Mouse (Mus musculus) stomach, embryonic 14.5 days (tissue): ENCODE data around the gene Colca2. TPM values are rescaled to one million over a fixed set of nuclear protein-coding genes. Genes with fewer than 3 reads are reported as not detected.

Experiments used
- ATAC-seq: fragments of 200-750 bp; cut with Nextera tagmentation; 2 replicates; pipeline ENCODE4 v1.8.0; 2017; ENCODE audit warnings: low read depth, moderate TSS enrichment; ENCODE audit not compliant: insufficient number of reproducible peaks, insufficient read depth, low FRiP score
- H3K27ac ChIP-seq: fragments of 300-500 bp; sonication (generic); 2 replicates; pipeline ENCODE4 v1.5.1; 2014; ENCODE audit warnings: mild to moderate bottlenecking, low read length, moderate library complexity, mixed read lengths
- H3K27me3 ChIP-seq: fragments of 300-500 bp; sonication (generic); 2 replicates; pipeline ENCODE4 v1.6.1; 2014; ENCODE audit warnings: low read length, control low read depth, mixed read lengths; ENCODE audit not compliant: control insufficient read depth, insufficient read depth
- H3K36me3 ChIP-seq: fragments of 300-500 bp; sonication (generic); 2 replicates; pipeline ENCODE4 v1.6.1; 2014; ENCODE audit warnings: mild to moderate bottlenecking, control low read depth, low read length, moderate library complexity, mixed read lengths; ENCODE audit not compliant: control insufficient read depth, insufficient read depth
- H3K4me1 ChIP-seq: fragments of 300-500 bp; sonication (generic); 2 replicates; pipeline ENCODE4 v1.6.1; 2014; ENCODE audit warnings: low read length, control low read depth, mixed read lengths; ENCODE audit not compliant: control insufficient read depth, insufficient read depth
- H3K4me2 ChIP-seq: fragments of 300-500 bp; sonication (generic); replicated peaks from 2 replicates; pipeline ENCODE4 v1.6.1; 2014; ENCODE audit warnings: low read depth, low read length, control low read depth
- H3K4me3 ChIP-seq: fragments of 300-500 bp; sonication (generic); 2 replicates; pipeline ENCODE4 v1.5.1; 2014; ENCODE audit warnings: low read depth, low read length, control low read depth
- H3K9ac ChIP-seq: fragments of 300-500 bp; sonication (generic); replicated peaks from 2 replicates; pipeline ENCODE4 v1.6.1; 2014; ENCODE audit warnings: low read depth, mild to moderate bottlenecking, control low read depth, low read length, moderate library complexity, mixed read lengths
- H3K9me3 ChIP-seq: fragments of 300-500 bp; sonication (generic); 2 replicates; pipeline ENCODE4 v1.6.1; 2016; ENCODE audit warnings: low read depth, low read length, control low read depth; ENCODE audit not compliant: control insufficient read depth
- WGBS: fragments of 180-500 bp; shearing (Covaris S2); extraction: QIAGEN DNeasy Blood & Tissue Kit; methylation state at CpG from one replicate; pipeline ENCODE4 v1.1.7; 2014; 5-methylcytosine and 5-hydroxymethylcytosine counted together
- polyA plus RNA-seq: library from polyadenylated mRNA; unstranded; fragments of >200 nt; fragmentation: Nextera tagmentation; extraction: Ambion mirVana; gene quantifications from 2 replicates; pipeline ENCODE4 v1.2.1, GENCODE M21; 2014

The Colca2 gene
- polyA plus RNA-seq, 1 experiment from 2014 or later = 7.3 TPM

- no peak overlapping the region for H3K9ac ChIP-seq
- no peaks in the 10 kb centered on the region for H3K27me3 ChIP-seq
- no peaks in the 10 kb centered on the region for H3K36me3 ChIP-seq
- H3K27ac ChIP-seq = no peak overlapping the region
- H3K9me3 ChIP-seq = no peaks in the 10 kb centered on the region
- no peak overlapping the region for H3K4me3 ChIP-seq
- no peaks in the 10 kb centered on the region for H3K4me1 ChIP-seq
- no peak overlapping the region for H3K4me2 ChIP-seq
- no peak for ATAC-seq
- WGBS = 60% methylated on average over 4 of the region's 4 CpGs
Measured at GRCm38 (mm10) chr9:51290980-51291379, 12.6 kb upstream of the Colca2 start.

- Histone ChIP-seq H3K4me2 (no peak overlapping the region), H3K4me1 (no peaks in the 10 kb centered on the region), H3K9ac (no peak overlapping the region), H3K9me3 (no peaks in the 10 kb centered on the region), H3K4me3 (no peak overlapping the region), H3K27me3 (no peaks in the 10 kb centered on the region), H3K27ac (no peak overlapping the region), H3K36me3 (no peaks in the 10 kb centered on the region)
- ATAC-seq = 0 out of 2 replicates have a peak, but pooled peaks have one; percentile 49
- WGBS = 46% methylated on average over 2 of the region's 2 CpGs
Measured at GRCm38 (mm10) chr9:51286079-51286478, 7.7 kb upstream of the Colca2 start.

- H3K27me3 ChIP-seq = no peaks in the 10 kb centered on the region
- no peaks in the 10 kb centered on the region for H3K9me3 ChIP-seq
- H3K4me2 ChIP-seq = peak overlapping the region; percentile 91
- H3K4me3 ChIP-seq = peak overlapping the region; percentile 58
- WGBS = 15% methylated on average over 13 of the region's 13 CpGs
- ATAC-seq = no peak
- H3K4me1 ChIP-seq = peaks cover 14% of the 10 kb centered on the region; the same call in 1 of the 2 replicates
- peak overlapping the region; percentile 58 for H3K9ac ChIP-seq
- peak overlapping the region; percentile 66; the same call in 1 of the 2 replicates for H3K27ac ChIP-seq
- H3K36me3 ChIP-seq = no peaks in the 10 kb centered on the region
Measured at GRCm38 (mm10) chr9:51277834-51278498, 403 bp downstream of the Colca2 start.

GRCm38 (mm10) chr9:51274678-51275077 lies 3.7 kb downstream of the Colca2 start:
- no peaks in the 10 kb centered on the region for H3K27me3 ChIP-seq
- H3K9ac ChIP-seq = no peak overlapping the region
- H3K4me2 ChIP-seq = no peak overlapping the region
- H3K36me3 ChIP-seq = no peaks in the 10 kb centered on the region
- WGBS = 25% methylated on average over 4 of the region's 4 CpGs
- H3K4me1 ChIP-seq = peaks cover 14% of the 10 kb centered on the region; the same call in 1 of the 2 replicates
- ATAC-seq = peak; percentile 51; the same call in 1 of the 2 replicates
- peak overlapping the region; percentile 70 for H3K27ac ChIP-seq
- H3K9me3 ChIP-seq = no peaks in the 10 kb centered on the region
- H3K4me3 ChIP-seq = no peak overlapping the region

GRCm38 (mm10) chr9:51273581-51274154 lies 4.7 kb downstream of the Colca2 start:
- Histone ChIP-seq H3K27me3 (no peaks in the 10 kb centered on the region), H3K4me1 (peaks cover 10% of the 10 kb centered on the region; the same call in 1 of the 2 replicates)
- WGBS = 61% methylated on average over 9 of the region's 9 CpGs

GRCm38 (mm10) chr9:51272102-51272501 lies 6.3 kb downstream of the Colca2 start:
- Histone ChIP-seq H3K4me1 (peaks cover 7% of the 10 kb centered on the region; the same call in 1 of the 2 replicates), H3K4me3 (no peak overlapping the region), H3K27ac (peak overlapping the region; percentile 12; the same call in 1 of the 2 replicates), H3K9ac (no peak overlapping the region), H3K9me3 (no peaks in the 10 kb centered on the region), H3K27me3 (no peaks in the 10 kb centered on the region), H3K36me3 (no peaks in the 10 kb centered on the region), H3K4me2 (no peak overlapping the region)
- WGBS = 55% methylated on average over 5 of the region's 5 CpGs
- ATAC-seq = no peak

More at GRCm38 (mm10) chr9:51273581-51274154, 4.7 kb downstream of the Colca2 start:
- no peak overlapping the region for H3K4me3 ChIP-seq
- no peaks in the 10 kb centered on the region for H3K36me3 ChIP-seq
- H3K27ac ChIP-seq = no peak overlapping the region; the same call in 1 of the 2 replicates
- no peak overlapping the region for H3K4me2 ChIP-seq
- H3K9ac ChIP-seq = no peak overlapping the region
- no peak for ATAC-seq
- H3K9me3 ChIP-seq = no peaks in the 10 kb centered on the region

- no peaks in the 10 kb centered on the region for H3K9me3 ChIP-seq
- ATAC-seq = no peak
- WGBS = 72% methylated on average over 8 of the region's 8 CpGs
- no peak overlapping the region for H3K4me2 ChIP-seq
- H3K4me1 ChIP-seq = peaks cover 7% of the 10 kb centered on the region; the same call in 1 of the 2 replicates
- no peak overlapping the region for H3K9ac ChIP-seq
- H3K27ac ChIP-seq = no peak overlapping the region
- H3K27me3 ChIP-seq = no peaks in the 10 kb centered on the region
- H3K36me3 ChIP-seq = no peaks in the 10 kb centered on the region
- H3K4me3 ChIP-seq = no peak overlapping the region
Measured at GRCm38 (mm10) chr9:51271073-51271472, 7.3 kb downstream of the Colca2 start.

GRCm38 (mm10) chr9:51268852-51269251 lies 9.5 kb downstream of the Colca2 start:
- peaks cover 3% of the 10 kb centered on the region; the same call in 1 of the 2 replicates for H3K4me1 ChIP-seq
- no peak for ATAC-seq
- H3K9me3 ChIP-seq = no peaks in the 10 kb centered on the region
- 70% methylated on average over 5 of the region's 5 CpGs for WGBS
- H3K27me3 ChIP-seq = no peaks in the 10 kb centered on the region
- no peak overlapping the region for H3K27ac ChIP-seq
- no peaks in the 10 kb centered on the region for H3K36me3 ChIP-seq
- no peak overlapping the region for H3K9ac ChIP-seq
- H3K4me3 ChIP-seq = no peak overlapping the region
- no peak overlapping the region for H3K4me2 ChIP-seq
